Mouse (Mus musculus) adrenal gland, adult (tissue): ENCODE data around the gene Afap1.
A peak's percentile ranks its signal among the peaks of the same experiment; 100 is the strongest.

Experiments
- DNase-seq, 2 experiments: peaks; one replicate each; pipeline ENCODE4 v3.0.0; 2022 to 2023; ENCODE audit warnings: low spot score in 1 of 2; ENCODE audit not compliant: inconsistent age in 2 of 2

Afap1 gene

DNA sequence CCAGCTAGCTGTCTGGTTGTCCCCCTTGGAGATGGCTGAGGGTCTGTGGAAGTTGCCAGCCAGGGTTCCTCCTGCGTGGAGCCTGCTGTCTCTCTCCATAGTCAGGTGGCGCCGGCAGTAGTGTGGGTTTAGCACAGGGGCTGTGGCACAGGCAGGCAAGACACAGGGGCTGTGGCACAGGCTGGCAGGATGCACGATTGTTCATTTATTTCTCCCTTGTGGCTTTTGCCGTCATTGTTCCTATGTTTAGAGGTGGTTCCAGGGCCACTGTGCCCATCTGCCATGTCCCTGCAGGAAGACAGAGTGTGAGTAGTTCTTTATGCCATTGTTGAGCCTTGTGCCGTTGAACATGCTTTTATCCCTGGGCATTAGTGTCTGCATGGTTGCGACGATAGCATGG is 33.4 kb downstream of the Afap1 start:
- DNase-seq = no peak

DNA sequence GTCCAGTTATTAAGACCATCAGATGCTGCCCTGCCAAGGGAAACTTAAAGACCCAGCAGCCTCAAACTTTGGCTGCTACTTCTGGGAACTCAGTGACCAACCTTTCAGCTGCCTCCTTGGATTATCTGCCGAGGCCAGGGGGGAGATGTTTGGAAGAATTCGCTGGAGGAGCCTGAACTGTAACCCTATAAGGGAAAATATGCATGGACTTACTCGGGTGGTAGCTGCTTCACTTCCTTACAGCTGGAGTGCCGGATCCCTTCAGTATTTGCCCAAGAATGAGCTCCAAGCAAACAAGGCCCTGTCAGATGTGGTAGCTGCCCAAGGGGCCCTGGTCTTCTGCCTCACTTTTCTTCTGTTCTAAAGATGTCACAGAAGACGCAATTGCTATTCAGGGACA is 38.2 kb downstream of the Afap1 start:
- no peak for DNase-seq

GRCm38 (mm10) chr5:35933059-35933458 is 39.9 kb downstream of the Afap1 start:
- DNase-seq = no peak

- no peak for DNase-seq
Observed at GRCm38 (mm10) chr5:35935939-35936338, 42.8 kb downstream of the Afap1 start.

DNA sequence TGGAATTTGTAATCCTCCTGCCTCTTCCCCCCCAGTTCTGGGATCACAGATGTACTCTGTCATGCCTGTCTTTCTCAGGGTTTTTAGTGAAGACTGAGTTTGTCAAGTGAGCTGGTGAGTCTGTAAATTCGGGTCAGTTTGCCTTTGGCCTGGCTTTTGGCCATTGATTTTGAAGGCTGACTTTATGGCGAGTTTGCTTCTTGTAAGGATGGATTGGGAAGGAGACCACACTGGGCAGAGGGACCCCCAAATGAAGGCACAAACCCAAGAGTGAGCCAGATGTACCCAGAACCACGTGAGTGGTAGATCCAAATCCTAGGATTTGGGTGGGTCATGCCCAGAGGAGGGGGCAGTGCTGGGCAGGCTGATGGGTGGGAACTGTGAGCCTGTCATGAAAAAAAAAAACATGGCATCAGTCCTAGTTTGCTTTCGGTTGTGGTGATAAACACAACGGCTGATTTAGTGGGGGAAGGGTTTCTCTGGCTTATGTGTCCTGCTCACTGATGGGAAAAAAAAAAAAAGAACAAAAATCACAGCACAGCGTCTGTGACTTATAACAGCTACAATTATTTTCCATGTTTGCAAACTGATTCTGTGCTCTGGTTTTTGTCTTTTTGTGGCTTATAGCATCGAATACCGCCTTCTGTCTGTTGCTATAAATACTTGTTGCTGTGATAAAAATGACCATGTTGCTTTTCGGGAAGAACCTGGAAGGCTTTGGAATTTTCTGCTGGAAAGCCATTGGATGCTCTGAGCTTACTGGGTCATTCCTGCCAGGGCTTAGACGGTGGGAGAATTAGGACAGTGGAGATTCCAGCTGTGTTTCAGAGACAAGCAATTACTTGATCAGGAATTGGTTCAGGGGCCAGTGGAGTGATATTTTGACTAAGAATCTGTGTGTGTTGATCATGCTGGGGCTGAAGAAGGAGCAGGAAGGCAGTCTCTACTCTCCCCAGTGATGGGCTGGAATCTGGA is 45.4 kb downstream of the Afap1 start:
- DNase-seq = no peak

DNA sequence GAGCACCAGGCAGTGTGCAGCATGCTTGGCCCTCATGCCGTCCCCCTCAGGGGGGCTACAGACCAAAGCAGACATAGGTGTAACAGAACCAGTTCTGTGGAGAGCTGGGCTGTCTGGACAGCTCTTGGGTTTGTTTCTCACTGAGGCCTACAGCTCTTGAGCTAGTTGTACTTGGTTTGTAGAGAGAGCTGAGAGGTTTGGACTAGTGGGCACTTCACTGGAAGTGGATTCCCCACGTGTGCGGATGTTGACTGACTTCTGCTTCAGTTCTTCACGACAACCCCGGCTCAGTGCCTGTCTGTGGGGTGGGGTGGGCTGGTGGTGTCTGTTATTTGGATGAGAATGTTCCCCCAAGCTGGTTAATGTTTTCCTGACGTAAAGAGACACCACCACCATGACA is 46.8 kb downstream of the Afap1 start:
- DNase-seq = no peak

GRCm38 (mm10) chr5:35943541-35943940 is 50.4 kb downstream of the Afap1 start:
- no peak for DNase-seq

DNA sequence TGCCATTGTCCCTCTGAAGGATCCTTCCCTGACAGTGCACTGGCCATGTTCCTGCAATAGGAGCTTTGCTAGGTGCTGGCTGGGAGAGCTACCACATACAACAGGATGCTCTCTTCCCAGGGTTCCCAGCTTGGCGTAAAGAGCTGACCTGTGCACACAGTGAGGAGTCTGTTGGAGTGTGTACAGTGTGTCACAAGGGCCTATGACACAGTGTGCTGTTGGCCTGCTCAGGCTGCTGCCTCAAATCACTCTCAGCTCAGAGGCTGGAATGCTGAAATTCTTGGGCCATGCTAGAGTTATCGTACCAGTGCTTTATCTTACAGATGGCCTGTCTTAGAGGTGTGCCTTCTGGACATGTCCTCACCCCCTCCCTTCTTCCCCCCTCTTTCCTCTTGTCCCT is 53.7 kb downstream of the Afap1 start:
- DNase-seq = no peak

- no peak for DNase-seq
Observed at GRCm38 (mm10) chr5:35947427-35947826, 54.3 kb downstream of the Afap1 start.

- DNase-seq = peak; percentile 22 to 65
Observed at GRCm38 (mm10) chr5:35948225-35948975, 55.3 kb downstream of the Afap1 start.

GRCm38 (mm10) chr5:35949061-35949460 is 55.9 kb downstream of the Afap1 start:
- no peak for DNase-seq

DNA sequence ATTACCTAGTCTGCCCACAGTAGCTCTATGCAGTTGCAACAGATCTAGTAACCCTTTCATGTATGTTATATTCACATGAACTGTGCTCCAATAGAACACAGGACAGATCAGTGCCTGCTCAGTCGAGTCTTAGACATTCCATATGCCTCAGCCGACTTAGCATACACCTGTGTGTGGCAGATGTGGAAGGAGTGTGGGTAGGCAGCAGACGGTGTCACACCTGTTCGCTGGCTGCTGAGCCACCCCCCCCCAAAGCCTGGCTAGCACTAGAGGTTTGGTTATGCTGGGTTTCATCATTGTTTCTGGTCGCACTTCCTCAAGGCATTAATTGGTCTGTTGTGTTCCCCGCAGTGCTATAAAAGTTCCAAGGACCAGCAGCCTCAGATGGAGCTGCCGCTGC is 57.4 kb downstream of the Afap1 start:
- no peak for DNase-seq

DNA sequence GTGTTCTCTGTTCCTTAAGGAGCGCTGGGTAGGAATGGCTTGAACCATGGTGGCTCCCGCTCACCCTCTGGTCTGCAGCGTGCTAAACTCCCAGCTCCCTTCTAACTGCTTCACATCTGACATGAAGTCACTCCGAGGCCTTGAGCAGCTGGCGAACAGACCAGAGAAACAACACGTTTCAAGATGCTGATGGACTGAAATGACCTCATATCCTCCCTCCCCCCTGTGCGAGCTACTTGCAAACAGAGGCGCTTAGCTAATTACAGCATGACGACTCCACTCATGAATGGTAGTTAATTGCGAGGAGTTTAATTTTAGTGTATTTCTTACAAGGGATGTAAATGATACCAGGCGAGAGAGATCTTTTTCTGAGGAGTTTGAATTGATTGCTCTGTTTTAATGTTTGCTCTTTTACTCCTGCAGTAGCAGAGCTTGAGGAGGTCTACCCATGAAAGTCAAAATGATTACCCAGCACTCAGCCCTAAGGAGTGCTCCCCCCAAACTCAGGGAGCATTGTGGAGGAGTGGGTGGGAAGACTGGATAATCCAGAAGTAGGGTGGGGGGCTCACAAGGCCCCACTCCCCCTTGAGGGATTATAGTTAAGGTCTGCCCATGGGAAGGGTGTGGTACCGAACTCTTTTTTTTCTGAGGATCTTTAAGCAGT is 61.1 kb downstream of the Afap1 start:
- no peak for DNase-seq

- DNase-seq = no peak
Observed at GRCm38 (mm10) chr5:35956268-35956667, 63.1 kb downstream of the Afap1 start.

DNA sequence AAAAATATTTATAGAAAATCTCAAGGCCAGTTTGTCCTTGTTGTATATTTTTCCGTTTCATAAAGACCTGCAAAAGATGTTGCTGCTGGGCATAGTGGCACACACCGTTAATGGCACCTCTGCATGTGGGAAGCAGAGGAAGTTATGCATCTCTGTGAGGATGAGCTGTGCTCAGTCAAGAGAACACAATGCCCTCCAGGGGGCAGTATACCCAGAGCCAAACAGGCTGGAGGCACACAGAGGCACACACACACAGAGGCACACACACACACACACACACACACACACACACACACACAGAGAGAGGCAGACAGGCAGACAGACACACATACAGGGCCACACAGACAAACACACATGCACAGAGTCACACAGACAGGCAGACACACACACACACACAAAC is 65.6 kb downstream of the Afap1 start:
- DNase-seq = no peak

- DNase-seq = no peak
Observed at GRCm38 (mm10) chr5:35960168-35960567, 67.0 kb downstream of the Afap1 start.

DNA sequence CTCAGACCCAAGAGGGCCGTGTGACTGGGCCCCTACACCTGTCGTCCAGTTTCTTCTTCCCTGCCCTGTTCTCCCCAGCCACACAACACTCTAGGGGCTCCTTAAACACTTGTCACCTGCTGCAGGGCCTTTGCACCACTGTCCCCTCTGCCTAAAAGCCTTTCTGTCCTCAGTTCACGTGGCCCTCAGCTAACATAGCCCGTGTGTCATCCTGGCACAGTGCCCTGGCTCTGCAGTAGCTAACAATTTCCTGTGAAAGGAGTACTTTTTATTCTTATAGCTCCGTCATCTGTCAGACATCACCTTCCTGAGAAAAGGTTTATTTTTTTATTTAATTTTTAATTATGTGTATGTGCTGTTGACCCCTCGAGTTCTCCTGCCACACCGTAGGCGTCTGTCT is 68.2 kb downstream of the Afap1 start:
- DNase-seq = peak; percentile 56 to 69

GRCm38 (mm10) chr5:35963635-35964034 is 70.5 kb downstream of the Afap1 start:
- DNase-seq = no peak

DNA sequence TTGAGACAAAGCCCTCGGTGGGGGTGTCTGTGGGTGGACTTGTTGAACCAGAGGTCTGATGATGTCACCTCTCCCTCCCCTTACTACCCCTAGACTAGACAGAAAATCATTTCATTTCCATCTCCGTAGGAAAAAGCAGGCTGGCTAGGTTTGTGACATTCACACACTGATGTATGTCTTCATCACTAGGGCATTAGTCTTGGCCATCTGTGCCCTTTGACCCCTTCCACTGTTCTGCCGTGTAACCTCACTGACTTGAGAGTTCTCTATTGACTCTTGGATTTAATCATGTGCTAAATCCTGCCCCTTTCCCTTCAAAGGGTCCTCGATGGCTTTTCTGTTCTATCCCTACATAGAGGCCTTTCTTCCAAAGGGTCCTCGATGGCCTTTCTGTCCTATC is 71.9 kb downstream of the Afap1 start:
- no peak for DNase-seq

- no peak for DNase-seq
Observed at GRCm38 (mm10) chr5:35969857-35970256, 76.7 kb downstream of the Afap1 start.

DNA sequence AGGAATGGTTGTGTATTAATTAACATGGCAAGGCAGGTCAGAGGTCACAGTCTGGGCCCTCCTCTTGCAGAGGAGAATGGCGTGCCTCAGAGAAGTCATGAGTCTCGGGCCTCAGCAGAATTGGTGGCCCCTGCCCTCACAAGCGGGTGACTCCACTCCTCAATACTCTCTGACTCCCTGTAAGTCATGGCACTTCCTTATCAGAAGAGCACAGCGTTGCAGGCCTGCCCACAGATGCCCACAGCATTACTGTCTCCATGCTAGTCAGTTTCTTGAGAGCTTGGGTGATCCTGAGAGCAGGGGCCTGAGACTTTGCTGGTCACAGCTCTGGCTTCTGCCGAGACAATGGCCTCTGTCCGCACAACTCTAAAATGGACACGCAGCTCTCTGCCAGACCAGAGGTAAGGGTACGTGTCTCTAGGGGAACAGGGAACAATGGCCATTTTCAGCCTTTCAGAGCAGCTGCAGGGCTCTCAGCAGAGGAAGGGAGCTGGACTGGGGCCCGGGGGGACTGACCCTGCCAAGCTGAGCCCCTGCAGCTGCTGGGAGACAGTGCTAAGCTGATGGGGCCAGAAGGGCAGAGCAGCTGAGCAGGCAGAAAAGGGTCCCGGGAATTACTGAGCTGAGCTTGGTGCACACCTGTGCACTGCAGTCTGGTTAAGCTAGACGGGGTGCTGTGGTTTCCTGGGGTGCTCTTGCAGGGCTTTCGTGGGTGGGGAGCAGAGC is 77.4 kb downstream of the Afap1 start:
- DNase-seq = no peak
